Mouse (Mus musculus) embryonic facial prominence, embryonic 13.5 days (tissue): ENCODE data around the gene Gpr3. TPM values are rescaled to one million over a fixed set of nuclear protein-coding genes. Genes with fewer than 3 reads are reported as not detected.
A peak's percentile ranks its signal among the peaks of the same experiment; 100 is the strongest.

Experiments
- ATAC-seq: fragments of 200-750 bp; cut with Nextera tagmentation; 2 replicates; pipeline ENCODE4 v1.8.0; 2017; ENCODE audit warnings: low read depth; ENCODE audit not compliant: insufficient number of reproducible peaks, insufficient read depth, low FRiP score, low TSS enrichment
- H3K27ac ChIP-seq: fragments of 300-500 bp; sonication (generic); 2 replicates; pipeline ENCODE4 v1.5.1; 2015; ENCODE audit warnings: moderate library complexity, mild to moderate bottlenecking, inconsistent platforms
- H3K27me3 ChIP-seq: fragments of 300-500 bp; sonication (generic); 2 replicates; pipeline ENCODE4 v1.6.1; 2015; ENCODE audit warnings: mild to moderate bottlenecking, inconsistent platforms
- H3K36me3 ChIP-seq: fragments of 300-500 bp; sonication (generic); 2 replicates; pipeline ENCODE4 v1.6.1; 2015; ENCODE audit warnings: mild to moderate bottlenecking, inconsistent platforms
- H3K4me1 ChIP-seq: fragments of 300-500 bp; sonication (generic); 2 replicates; pipeline ENCODE4 v1.6.1; 2015; ENCODE audit warnings: inconsistent platforms
- H3K4me2 ChIP-seq: fragments of 300-500 bp; sonication (generic); 2 replicates; pipeline ENCODE4 v1.6.1; 2015; ENCODE audit warnings: moderate library complexity, mild to moderate bottlenecking, inconsistent platforms
- H3K4me3 ChIP-seq: fragments of 300-500 bp; sonication (generic); 2 replicates; pipeline ENCODE4 v1.5.1; 2015; ENCODE audit warnings: mild to moderate bottlenecking, inconsistent platforms
- H3K9ac ChIP-seq: fragments of 300-500 bp; sonication (generic); 2 replicates; pipeline ENCODE4 v1.6.1; 2015; ENCODE audit warnings: mild to moderate bottlenecking, inconsistent platforms
- H3K9me3 ChIP-seq: fragments of 300-500 bp; sonication (generic); 2 replicates; pipeline ENCODE4 v1.6.1; 2016; ENCODE audit warnings: inconsistent platforms
- WGBS: fragments of 180-500 bp; shearing (Covaris S2); methylation state at CpG from one replicate; pipeline ENCODE4 v1.1.7; 2015; ENCODE audit warnings: mixed read lengths; 5-methylcytosine and 5-hydroxymethylcytosine counted together
- polyA plus RNA-seq: library from polyadenylated mRNA; unstranded; fragments of >200 nt; fragmentation: Nextera tagmentation; extraction: Ambion mirVana; gene quantifications from 2 replicates; pipeline ENCODE4 v1.2.1, GENCODE M21; 2015

Gene Gpr3
- polyA plus RNA-seq, 1 experiment from 2014 or later = 0.15 TPM

GRCm38 (mm10) chr4:133247072-133247471, 34.7 kb upstream of the Gpr3 start:
- Histone ChIP-seq H3K9ac (0 out of 2 replicates have a peak overlapping the region, but pooled peaks have one; percentile 12), H3K4me2 (no peak overlapping the region), H3K36me3 (no peaks in the 10 kb centered on the region), H3K27ac (no peak overlapping the region), H3K4me3 (no peak overlapping the region), H3K4me1 (peaks cover 14% of the 10 kb centered on the region), H3K9me3 (no peaks in the 10 kb centered on the region), H3K27me3 (peaks cover 94% of the 10 kb centered on the region)
- no peak for ATAC-seq
- WGBS = 30% methylated on average over 15 of the region's 15 CpGs

GRCm38 (mm10) chr4:133244289-133244688, 32.0 kb upstream of the Gpr3 start:
- peaks cover 84% of the 10 kb centered on the region for H3K27me3 ChIP-seq
- no peaks in the 10 kb centered on the region for H3K36me3 ChIP-seq
- ATAC-seq = no peak
- no peak overlapping the region for H3K27ac ChIP-seq
- no peaks in the 10 kb centered on the region for H3K9me3 ChIP-seq
- no peak overlapping the region for H3K9ac ChIP-seq
- 80% methylated on average over 1 of the region's 1 CpGs for WGBS
- peaks cover 10% of the 10 kb centered on the region for H3K4me1 ChIP-seq
- H3K4me2 ChIP-seq = no peak overlapping the region
- H3K4me3 ChIP-seq = no peak overlapping the region

- H3K9me3 ChIP-seq = no peaks in the 10 kb centered on the region
- ATAC-seq = no peak
- H3K4me1 ChIP-seq = peaks cover 10% of the 10 kb centered on the region
- 38% methylated on average over 13 of the region's 13 CpGs for WGBS
- peaks cover 85% of the 10 kb centered on the region for H3K27me3 ChIP-seq
- no peak overlapping the region for H3K9ac ChIP-seq
- H3K36me3 ChIP-seq = no peaks in the 10 kb centered on the region
- H3K4me2 ChIP-seq = no peak overlapping the region
- H3K4me3 ChIP-seq = no peak overlapping the region
- H3K27ac ChIP-seq = no peak overlapping the region
Observed at GRCm38 (mm10) chr4:133243538-133243937, 31.2 kb upstream of the Gpr3 start.

- Histone ChIP-seq H3K9me3 (no peaks in the 10 kb centered on the region), H3K4me1 (peaks cover 10% of the 10 kb centered on the region), H3K4me2 (no peak overlapping the region), H3K9ac (no peak overlapping the region), H3K27ac (no peak overlapping the region), H3K4me3 (no peak overlapping the region), H3K27me3 (peaks cover 77% of the 10 kb centered on the region), H3K36me3 (no peaks in the 10 kb centered on the region)
- ATAC-seq = no peak
- 56% methylated on average over 9 of the region's 9 CpGs for WGBS
Observed at GRCm38 (mm10) chr4:133242710-133243109, 30.4 kb upstream of the Gpr3 start.

- peak overlapping the region; percentile 67 for H3K4me3 ChIP-seq
Observed at GRCm38 (mm10) chr4:133241910-133242309, 29.6 kb upstream of the Gpr3 start.

GRCm38 (mm10) chr4:133240934-133241908, 28.9 kb upstream of the Gpr3 start:
- ATAC-seq = peak; percentile 91
- peak overlapping the region; percentile 48; the same call in 1 of the 2 replicates for H3K27ac ChIP-seq
- H3K4me3 ChIP-seq = peak overlapping the region; percentile 67
- H3K9ac ChIP-seq = peak overlapping the region; percentile 79
- H3K4me1 ChIP-seq = peaks cover 10% of the 10 kb centered on the region
- no peaks in the 10 kb centered on the region for H3K9me3 ChIP-seq
- H3K36me3 ChIP-seq = no peaks in the 10 kb centered on the region
- peak overlapping the region; percentile 95 for H3K4me2 ChIP-seq
- peaks cover 62% of the 10 kb centered on the region for H3K27me3 ChIP-seq
- under 1% methylated on average over 78 of the region's 78 CpGs for WGBS

More at GRCm38 (mm10) chr4:133241910-133242309, 29.6 kb upstream of the Gpr3 start:
- Histone ChIP-seq H3K9me3 (no peaks in the 10 kb centered on the region), H3K27ac (no peak overlapping the region), H3K4me2 (peak overlapping the region; percentile 95), H3K36me3 (no peaks in the 10 kb centered on the region), H3K9ac (0 out of 2 replicates have a peak overlapping the region, but pooled peaks have one; percentile 16), H3K4me1 (peaks cover 10% of the 10 kb centered on the region), H3K27me3 (peaks cover 69% of the 10 kb centered on the region)
- no peak for ATAC-seq
- WGBS = 32% methylated on average over 11 of the region's 11 CpGs

- Histone ChIP-seq H3K36me3 (no peaks in the 10 kb centered on the region), H3K9me3 (no peaks in the 10 kb centered on the region), H3K9ac (peak within 1 kb of the TSS; percentile 79), H3K4me1 (peaks cover 10% of the 10 kb centered on the region), H3K4me3 (peak within 1 kb of the TSS; percentile 67), H3K27ac (peak within 1 kb of the TSS; percentile 48; the same call in 1 of the 2 replicates), H3K4me2 (peak within 1 kb of the TSS; percentile 95), H3K27me3 (peaks cover 55% of the 10 kb centered on the region)
- no peak for ATAC-seq
- WGBS = 4% methylated on average over 16 of the region's 16 CpGs
Observed at GRCm38 (mm10) chr4:133240490-133240921, 28.2 kb upstream of the Gpr3 start, which contains the start of gene Map3k6. Gene Map3k6 (plus strand): TSS chr4:133240818.

- H3K9ac ChIP-seq = no peak overlapping the region
- WGBS = 78% methylated on average over 4 of the region's 4 CpGs
- peaks cover 31% of the 10 kb centered on the region for H3K27me3 ChIP-seq
- no peaks in the 10 kb centered on the region for H3K36me3 ChIP-seq
- no peak overlapping the region for H3K4me2 ChIP-seq
- no peak for ATAC-seq
- peaks cover 10% of the 10 kb centered on the region for H3K4me1 ChIP-seq
- H3K27ac ChIP-seq = no peak overlapping the region
- no peak overlapping the region for H3K4me3 ChIP-seq
- H3K9me3 ChIP-seq = no peaks in the 10 kb centered on the region
Observed at GRCm38 (mm10) chr4:133237911-133238310, 25.6 kb upstream of the Gpr3 start.

GRCm38 (mm10) chr4:133235415-133235814, 23.1 kb upstream of the Gpr3 start:
- ATAC-seq = no peak
- H3K4me3 ChIP-seq = no peak overlapping the region
- H3K27ac ChIP-seq = no peak overlapping the region
- H3K9me3 ChIP-seq = no peaks in the 10 kb centered on the region
- no peak overlapping the region for H3K4me2 ChIP-seq
- peaks cover 2% of the 10 kb centered on the region for H3K4me1 ChIP-seq
- peaks cover 16% of the 10 kb centered on the region for H3K27me3 ChIP-seq
- no peak overlapping the region for H3K9ac ChIP-seq
- H3K36me3 ChIP-seq = no peaks in the 10 kb centered on the region
- 80% methylated on average over 5 of the region's 5 CpGs for WGBS

GRCm38 (mm10) chr4:133234771-133235170, 22.4 kb upstream of the Gpr3 start:
- H3K36me3 ChIP-seq = no peaks in the 10 kb centered on the region
- no peaks in the 10 kb centered on the region for H3K9me3 ChIP-seq
- H3K4me2 ChIP-seq = no peak overlapping the region
- no peak overlapping the region for H3K4me3 ChIP-seq
- 54% methylated on average over 5 of the region's 5 CpGs for WGBS
- no peak overlapping the region for H3K27ac ChIP-seq
- peaks cover 10% of the 10 kb centered on the region; the same call in 1 of the 2 replicates for H3K27me3 ChIP-seq
- no peak for ATAC-seq
- peaks cover 3% of the 10 kb centered on the region; the same call in 1 of the 2 replicates for H3K4me1 ChIP-seq
- H3K9ac ChIP-seq = no peak overlapping the region

GRCm38 (mm10) chr4:133233285-133233976, 21.1 kb upstream of the Gpr3 start:
- ATAC-seq = no peak
- Histone ChIP-seq H3K4me1 (peaks cover 5% of the 10 kb centered on the region; the same call in 1 of the 2 replicates), H3K27me3 (no peaks in the 10 kb centered on the region), H3K36me3 (no peaks in the 10 kb centered on the region), H3K4me2 (no peak overlapping the region), H3K9me3 (no peaks in the 10 kb centered on the region), H3K4me3 (no peak overlapping the region), H3K27ac (no peak overlapping the region), H3K9ac (no peak overlapping the region)
- WGBS = 39% methylated on average over 10 of the region's 10 CpGs
